Mouse (Mus musculus) heart, embryonic 13.5 days (tissue): ENCODE results near the gene Plin5. TPM values are rescaled to one million over a fixed set of nuclear protein-coding genes. Genes with fewer than 3 reads are reported as not detected.
A peak's percentile ranks its signal among the peaks of the same experiment; 100 is the strongest.
"Not testable (repeated sequence)": the region's sequence is repeated elsewhere in the genome, so short reads cannot be mapped to it uniquely, and the experiment has no call there.

ENCODE experiments used
- ATAC-seq: fragments of 200-750 bp; cut with Nextera tagmentation; 2 replicates; pipeline ENCODE4 v1.8.0; 2017; ENCODE audit warnings: moderate TSS enrichment; ENCODE audit not compliant: insufficient number of reproducible peaks, low FRiP score, low TSS enrichment; ENCODE audit errors: extremely low read depth
- H3K27ac ChIP-seq: fragments of 300-500 bp; sonication (generic); replicated peaks from 2 replicates; pipeline ENCODE4 v1.5.1; 2015; ENCODE audit warnings: moderate library complexity, mild to moderate bottlenecking, inconsistent platforms
- H3K27me3 ChIP-seq: fragments of 300-500 bp; sonication (generic); replicated peaks from 2 replicates; pipeline ENCODE4 v1.6.1; 2015; ENCODE audit warnings: mild to moderate bottlenecking, inconsistent platforms
- H3K36me3 ChIP-seq: fragments of 300-500 bp; sonication (generic); 2 replicates; pipeline ENCODE4 v1.6.1; 2015; ENCODE audit warnings: mild to moderate bottlenecking, inconsistent platforms
- H3K4me1 ChIP-seq: fragments of 300-500 bp; sonication (generic); 2 replicates; pipeline ENCODE4 v1.6.1; 2015; ENCODE audit warnings: inconsistent platforms
- H3K4me2 ChIP-seq: fragments of 300-500 bp; sonication (generic); 2 replicates; pipeline ENCODE4 v1.6.1; 2015; ENCODE audit warnings: inconsistent platforms, mild to moderate bottlenecking, moderate library complexity
- H3K4me3 ChIP-seq: fragments of 300-500 bp; sonication (generic); 2 replicates; pipeline ENCODE4 v1.5.1; 2015; ENCODE audit warnings: moderate library complexity, mild to moderate bottlenecking, inconsistent platforms
- H3K9ac ChIP-seq: fragments of 300-500 bp; sonication (generic); 2 replicates; pipeline ENCODE4 v1.6.1; 2015; ENCODE audit warnings: inconsistent platforms, mild to moderate bottlenecking, moderate library complexity
- H3K9me3 ChIP-seq: fragments of 300-500 bp; sonication (generic); 2 replicates; pipeline ENCODE4 v1.6.1; 2016; ENCODE audit warnings: inconsistent platforms
- WGBS: fragments of 180-500 bp; shearing (Covaris S2); methylation state at CpG from one replicate; pipeline ENCODE4 v1.1.7; 2015; ENCODE audit warnings: mixed read lengths; 5-methylcytosine and 5-hydroxymethylcytosine counted together
- polyA plus RNA-seq: library from polyadenylated mRNA; unstranded; fragments of >200 nt; fragmentation: Nextera tagmentation; extraction: Ambion mirVana; gene quantifications from 2 replicates; pipeline ENCODE4 v1.2.1, GENCODE M21; 2015

Plin5 gene
- polyA plus RNA-seq, 1 experiment from 2014 or later, result 0.47 TPM

DNA sequence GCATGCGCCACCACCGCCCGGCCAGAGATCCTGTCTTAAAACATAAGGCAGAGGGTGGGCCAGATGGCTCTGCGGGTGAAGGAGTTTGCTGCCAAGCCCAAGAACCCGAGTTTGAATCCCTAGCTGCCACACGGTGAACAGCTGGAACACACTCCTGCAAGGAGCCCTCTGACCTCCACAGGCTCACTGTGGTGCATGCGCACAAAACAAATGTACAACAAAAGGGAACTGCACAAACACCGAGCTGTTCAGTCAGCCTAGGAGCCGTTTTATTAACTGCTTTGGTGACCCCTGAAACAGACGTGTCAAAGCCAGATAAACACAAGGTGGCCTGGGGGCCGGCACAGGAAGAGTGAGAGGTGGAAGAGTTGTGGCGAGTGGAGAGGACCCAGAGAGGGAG, 2.0 kb upstream of the Plin5 start:
- peaks cover 92% of the 10 kb centered on the region for H3K27me3 ChIP-seq
- no peak for ATAC-seq
- H3K36me3 ChIP-seq, result peaks cover 3% of the 10 kb centered on the region; the same call in 1 of the 2 replicates
- peak overlapping the region; percentile 34 for H3K9ac ChIP-seq
- peak overlapping the region; percentile 42 for H3K4me3 ChIP-seq
- peak overlapping the region; percentile 70 for H3K4me2 ChIP-seq
- 35% methylated on average over 12 of the region's 12 CpGs for WGBS
- peaks cover 9% of the 10 kb centered on the region for H3K9me3 ChIP-seq
- no peak overlapping the region for H3K27ac ChIP-seq
- H3K4me1 ChIP-seq, result peaks cover 29% of the 10 kb centered on the region

DNA sequence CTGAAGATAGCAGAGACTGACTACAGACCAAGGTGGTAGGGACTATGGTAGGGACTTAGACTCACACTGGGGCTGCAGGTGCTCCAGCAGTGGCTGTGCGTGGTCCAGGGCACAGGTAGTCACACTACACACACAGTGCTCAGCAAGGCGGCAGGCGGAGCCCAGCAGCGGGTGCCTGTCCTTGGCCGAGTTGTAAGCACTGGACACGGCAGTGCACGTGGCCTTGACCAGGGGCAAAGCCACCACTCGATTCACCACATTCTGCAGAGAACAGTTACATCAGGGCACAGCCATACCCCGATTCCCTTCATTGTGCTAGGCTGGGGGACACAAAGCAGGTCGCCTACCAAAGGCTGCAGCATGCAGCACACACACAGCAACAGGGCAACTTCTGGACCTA, 1.2 kb downstream of the Plin5 start:
- H3K4me2 ChIP-seq, result no peak overlapping the region
- H3K36me3 ChIP-seq, result no peaks in the 10 kb centered on the region
- H3K4me1 ChIP-seq, result peaks cover 22% of the 10 kb centered on the region
- H3K9me3 ChIP-seq, result no peaks in the 10 kb centered on the region
- ATAC-seq, result no peak
- no peak overlapping the region for H3K9ac ChIP-seq
- whole genome bisulfite sequencing, result 75% methylated on average over 10 of the region's 10 CpGs
- H3K4me3 ChIP-seq, result no peak overlapping the region
- H3K27ac ChIP-seq, result no peak overlapping the region
- H3K27me3 ChIP-seq, result peaks cover 59% of the 10 kb centered on the region

DNA sequence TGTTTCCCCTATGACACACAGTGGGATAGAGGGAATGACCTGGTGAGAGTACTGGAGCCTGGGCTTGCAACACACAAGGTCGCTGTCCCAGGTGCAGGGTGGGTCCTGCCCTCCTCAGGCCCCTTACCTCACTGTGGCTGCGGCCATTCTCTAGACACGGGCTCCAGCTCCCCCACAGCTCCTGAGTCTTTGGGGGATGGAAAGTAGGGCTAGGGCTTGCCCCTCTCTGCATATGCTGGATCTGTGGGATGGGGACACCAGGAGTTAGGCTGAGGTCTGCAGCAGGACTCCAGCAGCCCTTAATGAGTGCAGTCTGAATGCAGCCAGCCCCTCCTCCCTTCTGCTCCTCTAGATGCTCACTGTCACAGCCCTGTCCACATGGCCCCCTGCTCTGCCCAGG, 4.7 kb downstream of the Plin5 start:
- ATAC-seq, result no peak
- no peaks in the 10 kb centered on the region for H3K9me3 ChIP-seq
- H3K36me3 ChIP-seq, result 0 out of 2 replicates have a peak, but pooled peaks cover 3% of the 10 kb centered on the region
- H3K9ac ChIP-seq, result no peak overlapping the region
- H3K4me2 ChIP-seq, result no peak overlapping the region
- H3K27ac ChIP-seq, result no peak overlapping the region
- peaks cover 26% of the 10 kb centered on the region for H3K27me3 ChIP-seq
- H3K4me3 ChIP-seq, result no peak overlapping the region
- peaks cover 16% of the 10 kb centered on the region for H3K4me1 ChIP-seq
- 66% methylated on average over 3 of the region's 3 CpGs for WGBS

DNA sequence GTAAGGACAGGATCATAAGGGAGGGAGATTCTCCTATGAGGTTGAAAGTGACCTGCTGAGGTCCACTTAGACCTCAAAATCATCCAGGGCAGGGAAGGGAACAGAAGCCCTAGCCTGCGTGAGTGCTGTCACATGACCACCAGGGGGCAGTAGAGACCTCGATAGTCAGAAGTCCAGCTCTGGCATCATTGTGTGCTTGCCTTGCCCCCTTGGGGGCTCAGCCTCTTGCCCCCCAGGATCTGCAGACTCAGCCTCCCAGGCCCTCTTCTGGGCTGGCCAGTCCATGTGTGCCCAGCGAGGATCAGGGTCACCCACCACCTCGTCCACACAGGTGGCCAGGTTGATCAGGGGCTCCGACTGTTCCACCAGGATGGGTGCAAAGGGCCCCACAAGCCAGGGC, 5.5 kb downstream of the Plin5 start:
- Histone ChIP-seq H3K4me3 (no peak overlapping the region), H3K27me3 (peaks cover 20% of the 10 kb centered on the region), H3K4me1 (peaks cover 12% of the 10 kb centered on the region), H3K4me2 (no peak overlapping the region), H3K27ac (no peak overlapping the region), H3K9me3 (no peaks in the 10 kb centered on the region), H3K36me3 (0 out of 2 replicates have a peak, but pooled peaks cover 6% of the 10 kb centered on the region), H3K9ac (no peak overlapping the region)
- WGBS, result 54% methylated on average over 5 of the region's 5 CpGs
- no peak for ATAC-seq

DNA sequence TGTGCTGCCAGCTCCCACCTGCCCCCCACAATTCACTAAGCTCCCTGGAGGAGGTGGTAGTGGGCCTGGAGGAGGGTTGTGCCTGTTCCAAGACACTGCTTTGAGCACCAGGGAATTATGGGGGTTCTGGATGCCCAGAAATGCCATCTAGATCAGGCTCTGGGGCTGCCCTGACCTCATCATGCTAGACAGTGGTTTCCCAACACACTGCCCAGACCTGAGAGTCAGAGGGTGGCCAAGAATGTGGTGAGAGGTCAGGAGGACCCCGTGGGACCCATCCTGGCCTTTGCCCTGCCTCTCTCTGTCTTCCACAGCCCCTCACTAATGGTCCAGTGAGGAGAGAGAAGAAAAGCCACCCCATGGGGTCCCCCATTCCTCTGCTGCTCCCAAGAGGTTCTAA, 6.4 kb downstream of the Plin5 start:
- 36% methylated on average over 1 of the region's 1 CpGs for WGBS
- H3K27ac ChIP-seq, result no peak overlapping the region
- H3K9ac ChIP-seq, result no peak overlapping the region
- H3K4me2 ChIP-seq, result no peak overlapping the region
- peaks cover 12% of the 10 kb centered on the region for H3K27me3 ChIP-seq
- no peaks in the 10 kb centered on the region for H3K9me3 ChIP-seq
- peaks cover 12% of the 10 kb centered on the region for H3K4me1 ChIP-seq
- no peak overlapping the region for H3K4me3 ChIP-seq
- 0 out of 2 replicates have a peak, but pooled peaks cover 6% of the 10 kb centered on the region for H3K36me3 ChIP-seq
- ATAC-seq, result no peak

DNA sequence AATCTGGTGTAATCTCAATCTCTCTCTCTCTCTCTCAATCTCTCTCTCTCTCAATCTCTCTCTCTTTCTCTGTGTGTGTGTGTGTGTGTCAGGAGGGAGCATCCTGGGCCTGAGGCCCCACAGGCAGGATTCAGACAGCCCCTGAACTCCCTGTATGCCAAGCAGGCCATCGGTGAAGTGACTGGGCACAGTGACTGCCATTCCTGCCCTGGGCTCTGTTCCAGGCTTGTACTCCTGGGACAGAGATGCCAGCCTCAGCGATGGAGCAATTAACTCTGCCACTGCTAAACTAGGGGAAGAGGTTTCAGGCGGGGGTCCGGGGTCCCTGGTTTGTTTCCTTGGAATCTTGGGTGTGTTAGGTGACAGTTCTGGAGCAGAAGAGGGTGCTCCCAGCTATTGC, 6.8 kb downstream of the Plin5 start:
- no peak for ATAC-seq
- peaks cover 7% of the 10 kb centered on the region for H3K27me3 ChIP-seq
- 69% methylated on average over 4 of the region's 4 CpGs for WGBS
- H3K27ac ChIP-seq, result no peak overlapping the region
- no peak overlapping the region for H3K4me2 ChIP-seq
- H3K4me3 ChIP-seq, result no peak overlapping the region
- peaks cover 12% of the 10 kb centered on the region for H3K4me1 ChIP-seq
- H3K9ac ChIP-seq, result no peak overlapping the region
- H3K36me3 ChIP-seq, result 0 out of 2 replicates have a peak, but pooled peaks cover 6% of the 10 kb centered on the region
- no peaks in the 10 kb centered on the region for H3K9me3 ChIP-seq

DNA sequence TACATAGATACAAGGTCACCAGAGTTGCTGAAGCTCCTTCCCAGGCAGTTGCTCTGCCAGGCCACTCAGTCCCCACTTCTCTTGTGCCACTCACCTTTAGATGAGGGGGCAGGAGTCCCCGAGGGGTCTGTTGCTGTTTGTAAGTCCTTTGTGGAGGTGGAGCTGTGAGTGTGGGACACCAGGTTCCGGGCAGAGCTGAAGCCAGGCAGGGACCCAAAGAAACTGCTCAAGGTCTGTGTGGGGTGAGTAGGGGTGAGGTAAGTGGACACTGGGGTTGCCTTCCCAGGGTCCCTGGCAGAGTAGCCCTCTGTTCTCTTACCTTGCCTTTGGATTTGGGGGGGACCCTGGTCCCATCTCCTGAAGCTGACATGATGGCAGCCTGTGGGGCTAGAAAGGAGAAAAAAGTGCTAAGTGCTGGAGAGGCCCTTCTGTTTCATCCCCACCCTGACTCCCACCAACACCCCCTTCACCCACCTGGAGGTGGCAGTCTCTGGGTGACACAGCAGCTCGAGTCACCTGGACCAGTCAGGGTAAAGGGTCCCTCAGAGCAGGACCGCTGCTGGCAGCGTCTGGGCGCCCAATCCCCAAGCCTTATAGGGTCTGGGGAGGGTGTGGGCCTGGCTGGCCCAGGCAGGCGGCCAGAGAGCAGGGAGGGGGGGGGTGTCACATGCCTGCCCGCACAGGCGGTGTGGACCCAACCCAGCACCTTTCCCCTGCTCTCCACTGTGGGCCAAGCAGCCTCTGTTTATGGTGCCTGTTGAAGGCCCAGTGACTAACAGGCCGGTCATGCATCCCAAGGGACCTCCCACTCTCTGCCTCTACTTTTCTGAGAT, 8.0 kb downstream of the Plin5 start, which contains the start of gene Plin4:
TSS of gene Plin4 (minus strand) at position 585 of the 833 bp plus-strand sequence.
- H3K27ac ChIP-seq, result no peak within 1 kb of the TSS
- no peak within 1 kb of the TSS for H3K4me3 ChIP-seq
- H3K4me1 ChIP-seq, result peaks cover 12% of the 10 kb centered on the region
- no peaks in the 10 kb centered on the region for H3K27me3 ChIP-seq
- no peaks in the 10 kb centered on the region for H3K9me3 ChIP-seq
- H3K36me3 ChIP-seq, result 0 out of 2 replicates have a peak, but pooled peaks cover 6% of the 10 kb centered on the region
- peak within 1 kb of the TSS; percentile 28; the same call in 1 of the 2 replicates for H3K9ac ChIP-seq
- no peak within 1 kb of the TSS for H3K4me2 ChIP-seq
- 53% methylated on average over 10 of the region's 10 CpGs for WGBS
- ATAC-seq, result no peak

DNA sequence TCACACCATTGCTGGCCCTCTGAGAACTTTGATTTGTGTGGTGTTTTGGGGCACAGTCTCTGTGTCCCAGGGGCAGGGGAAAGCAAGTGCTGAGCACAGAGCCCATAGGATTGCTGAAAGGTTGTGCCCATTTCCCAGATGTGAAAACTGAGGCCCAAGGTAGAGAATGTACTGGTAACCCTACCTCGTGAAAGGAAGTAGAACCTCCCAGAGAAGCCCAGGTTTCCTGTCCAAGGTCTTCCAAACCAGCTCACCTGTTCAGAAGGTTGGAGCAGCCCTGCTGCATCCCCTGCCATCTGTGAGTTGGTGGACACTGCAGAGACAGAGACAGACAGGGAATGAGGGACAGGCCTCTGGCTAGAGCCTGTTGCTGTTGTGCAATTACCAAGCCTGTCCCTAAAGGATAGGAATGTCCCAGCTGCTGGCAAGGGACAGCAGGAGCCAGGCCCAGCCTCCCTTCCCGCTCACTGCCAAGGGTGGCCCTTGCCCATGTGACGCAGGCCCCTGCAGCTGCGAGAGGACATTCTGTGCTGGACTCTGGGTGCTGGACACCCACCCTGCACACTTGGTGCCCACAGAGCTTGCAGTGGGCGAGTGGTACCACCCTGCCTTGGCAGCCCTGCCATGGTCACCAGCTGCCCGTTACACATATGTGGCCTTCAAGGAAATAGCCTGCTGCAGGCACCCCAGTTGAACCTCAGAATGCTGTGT, 8.9 kb downstream of the Plin5 start:
- H3K9ac ChIP-seq, result no peak overlapping the region
- H3K27me3 ChIP-seq, result no peaks in the 10 kb centered on the region
- no peak overlapping the region for H3K4me3 ChIP-seq
- no peaks in the 10 kb centered on the region for H3K9me3 ChIP-seq
- no peak for ATAC-seq
- H3K4me2 ChIP-seq, result no peak overlapping the region
- WGBS, result 70% methylated on average over 6 of the region's 6 CpGs
- peaks cover 12% of the 10 kb centered on the region for H3K4me1 ChIP-seq
- no peak overlapping the region for H3K27ac ChIP-seq
- H3K36me3 ChIP-seq, result peaks cover 12% of the 10 kb centered on the region

DNA sequence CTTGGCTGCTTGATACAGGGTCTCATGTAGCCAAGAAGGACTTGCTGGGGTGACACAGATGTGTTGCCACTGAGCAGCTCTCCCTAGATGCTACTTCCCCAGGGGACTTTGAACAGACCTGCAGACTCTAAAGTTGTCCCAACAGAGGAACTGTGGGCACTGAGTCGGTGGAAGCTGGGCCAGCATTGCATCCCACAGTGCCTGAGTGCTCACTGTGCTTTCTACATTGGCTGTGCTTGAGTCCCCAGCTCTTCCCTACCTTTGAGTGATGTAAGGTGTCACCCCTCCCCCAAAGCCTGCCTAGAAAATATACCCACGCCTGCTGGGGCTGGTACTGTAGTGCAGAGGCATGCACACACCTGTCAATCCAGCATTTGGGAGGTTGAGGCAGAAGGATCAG, 9.7 kb downstream of the Plin5 start:
- no peaks in the 10 kb centered on the region for H3K9me3 ChIP-seq
- H3K9ac ChIP-seq, result no peak overlapping the region
- H3K27ac ChIP-seq, result no peak overlapping the region
- peaks cover 19% of the 10 kb centered on the region for H3K36me3 ChIP-seq
- H3K27me3 ChIP-seq, result no peaks in the 10 kb centered on the region
- peaks cover 12% of the 10 kb centered on the region for H3K4me1 ChIP-seq
- WGBS, result 59% methylated on average over 2 of the region's 2 CpGs
- ATAC-seq, result no peak
- H3K4me2 ChIP-seq, result no peak overlapping the region
- H3K4me3 ChIP-seq, result no peak overlapping the region

DNA sequence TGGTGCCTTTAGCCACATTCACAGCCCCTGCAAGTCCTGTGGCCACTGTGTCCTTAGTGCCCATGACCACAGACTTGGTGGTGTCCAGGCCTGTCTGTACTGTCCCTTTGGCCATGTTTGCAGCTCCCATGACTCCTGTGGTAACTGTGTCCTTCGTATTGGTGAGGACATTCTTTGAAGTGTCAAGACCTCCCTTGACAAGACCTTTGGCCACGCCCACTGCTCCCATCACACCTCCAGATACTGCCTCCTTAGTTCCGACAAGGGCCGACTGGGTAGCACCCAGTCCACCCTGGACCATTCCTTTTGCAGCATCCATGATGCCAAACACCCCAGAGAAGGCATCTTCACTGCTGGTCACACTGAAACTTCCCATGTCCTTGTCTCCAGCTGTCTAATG, 10.4 kb downstream of the Plin5 start:
- H3K27me3 ChIP-seq, result no peaks in the 10 kb centered on the region
- ATAC-seq, result no peak
- no peak overlapping the region for H3K4me2 ChIP-seq
- H3K9me3 ChIP-seq, result no peaks in the 10 kb centered on the region
- WGBS, result 55% methylated on average over 4 of the region's 4 CpGs
- H3K36me3 ChIP-seq, result peaks cover 27% of the 10 kb centered on the region
- no peak overlapping the region for H3K27ac ChIP-seq
- peaks cover 12% of the 10 kb centered on the region for H3K4me1 ChIP-seq
- no peak overlapping the region for H3K4me3 ChIP-seq
- no peak overlapping the region for H3K9ac ChIP-seq

DNA sequence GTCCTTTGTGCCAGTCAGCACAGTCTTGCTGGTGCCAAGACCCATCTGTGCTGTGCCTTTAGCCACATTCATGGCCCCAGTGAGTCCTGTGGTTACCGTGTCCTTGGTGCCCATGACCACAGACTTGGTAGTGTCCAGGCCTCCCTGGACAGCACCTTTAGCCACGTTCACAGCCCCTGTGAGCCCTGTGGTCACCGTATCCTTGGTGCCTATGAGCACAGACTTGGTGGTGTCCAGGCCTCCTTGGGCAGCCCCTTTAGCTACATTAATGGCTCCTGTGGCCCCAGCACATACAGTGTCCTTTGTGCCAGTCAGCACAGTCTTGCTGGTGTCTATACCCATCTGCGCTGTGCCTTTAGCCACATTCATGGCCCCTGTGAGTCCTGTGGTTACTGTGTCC, 11.0 kb downstream of the Plin5 start:
- 98% methylated on average over 4 of the region's 4 CpGs for WGBS
- H3K27me3 ChIP-seq, H3K4me2 ChIP-seq, H3K27ac ChIP-seq, H3K9ac ChIP-seq, H3K4me3 ChIP-seq, ATAC-seq, H3K9me3 ChIP-seq: not testable (repeated sequence)
- peaks cover 32% of the 10 kb centered on the region for H3K36me3 ChIP-seq
- H3K4me1 ChIP-seq, result peaks cover 12% of the 10 kb centered on the region
